Mouse (Mus musculus) midbrain, embryonic 14.5 days (tissue): ENCODE measurements around the gene Kif3a. TPM values are rescaled to one million over a fixed set of nuclear protein-coding genes. Genes with fewer than 3 reads are reported as not detected.

Experiments used
- ATAC-seq: fragments of 200-750 bp; cut with Nextera tagmentation; 2 replicates; pipeline ENCODE4 v1.8.0; 2017; ENCODE audit warnings: moderate number of reproducible peaks, moderate library complexity; ENCODE audit not compliant: low FRiP score, low TSS enrichment
- DNase-seq: peaks from one replicate; pipeline ENCODE4 v3.0.0-alpha.2; 2015
- H3K27ac ChIP-seq: fragments of 300-500 bp; sonication (generic); replicated peaks from 2 replicates; pipeline ENCODE4 v1.5.1; 2014; ENCODE audit warnings: mild to moderate bottlenecking, low read depth, low read length, moderate library complexity
- H3K27me3 ChIP-seq: fragments of 300-500 bp; sonication (generic); 2 replicates; pipeline ENCODE4 v1.6.1; 2014; ENCODE audit warnings: low read length, control low read depth, mixed read lengths; ENCODE audit not compliant: control insufficient read depth, insufficient read depth
- H3K36me3 ChIP-seq: fragments of 300-500 bp; sonication (generic); 2 replicates; pipeline ENCODE4 v1.6.1; 2014; ENCODE audit warnings: low read length, control low read depth; ENCODE audit not compliant: control insufficient read depth, insufficient read depth
- H3K4me1 ChIP-seq: fragments of 300-500 bp; sonication (generic); 2 replicates; pipeline ENCODE4 v1.6.1; 2014; ENCODE audit warnings: mild to moderate bottlenecking, antibody characterized with exemption, low read length, control low read depth; ENCODE audit not compliant: control insufficient read depth, insufficient read depth
- H3K4me2 ChIP-seq: fragments of 300-500 bp; sonication (generic); 2 replicates; pipeline ENCODE4 v1.6.1; 2014; ENCODE audit warnings: mild to moderate bottlenecking, low read length, moderate library complexity
- H3K4me3 ChIP-seq: fragments of 300-500 bp; sonication (generic); replicated peaks from 2 replicates; pipeline ENCODE4 v1.5.1; 2014; ENCODE audit warnings: low read depth, low read length
- H3K9ac ChIP-seq: fragments of 300-500 bp; sonication (generic); replicated peaks from 2 replicates; pipeline ENCODE4 v1.6.1; 2014; ENCODE audit warnings: mild to moderate bottlenecking, low read length, moderate library complexity
- H3K9me3 ChIP-seq: fragments of 300-500 bp; sonication (generic); 2 replicates; pipeline ENCODE4 v1.6.1; 2016; ENCODE audit warnings: low read length, control low read depth, mixed read lengths; ENCODE audit not compliant: control insufficient read depth
- WGBS: fragments of 180-500 bp; shearing (Covaris S2); extraction: QIAGEN DNeasy Blood & Tissue Kit; methylation state at CpG from one replicate; pipeline ENCODE4 v1.1.7; 2014; 5-methylcytosine and 5-hydroxymethylcytosine counted together
- polyA plus RNA-seq: library from polyadenylated mRNA; unstranded; fragments of >200 nt; fragmentation: Nextera tagmentation; extraction: Ambion mirVana; gene quantifications from 2 replicates; pipeline ENCODE4 v1.2.1, GENCODE M21; 2014

Gene Kif3a
- polyA plus RNA-seq, 1 experiment from 2014 or later = 301 TPM

DNA sequence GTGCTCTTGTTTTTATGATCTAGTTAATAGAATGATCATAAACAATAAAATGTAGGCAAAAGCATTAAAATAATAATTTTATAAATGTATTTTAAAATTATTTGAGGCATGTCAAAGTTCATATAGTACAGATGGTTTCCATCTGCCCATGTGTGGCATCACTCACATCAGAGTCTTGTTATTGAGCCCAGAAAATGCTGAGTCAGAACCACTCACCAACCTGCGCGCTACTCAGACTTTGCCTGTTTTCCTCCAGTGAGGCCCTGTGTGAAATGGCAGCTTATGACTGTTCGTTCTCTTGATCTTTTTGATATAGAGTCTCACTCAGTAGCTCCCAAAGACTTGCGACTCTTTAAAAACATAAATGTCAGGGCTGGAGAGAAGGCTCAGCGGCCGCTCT is 18.3 kb downstream of the Kif3a start:
- DNase-seq = no peak

DNA sequence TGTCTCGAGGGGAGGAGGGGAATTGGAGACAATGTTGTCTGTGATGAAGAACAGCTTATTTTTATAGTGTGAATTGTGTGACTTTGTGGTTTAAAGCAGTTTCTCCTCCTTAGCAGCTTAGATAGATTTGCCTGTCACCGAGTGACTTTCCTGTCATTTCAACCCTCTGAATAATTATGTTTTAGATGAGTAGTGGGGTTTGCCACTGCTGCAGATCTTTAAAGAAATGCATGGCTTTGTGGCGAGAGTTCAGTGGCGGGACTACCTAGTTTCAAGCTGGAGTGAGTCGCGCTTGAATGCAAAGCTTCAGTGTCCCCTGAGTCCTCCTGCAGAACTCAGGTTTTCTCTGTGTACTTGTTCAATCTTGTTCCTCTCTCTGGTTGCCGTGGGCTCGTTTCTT is 21.1 kb downstream of the Kif3a start:
- ATAC-seq (no peak), DNase-seq (no peak)
- H3K27ac ChIP-seq = no peak overlapping the region
- H3K4me3 ChIP-seq = no peak overlapping the region
- no peaks in the 10 kb centered on the region for H3K27me3 ChIP-seq
- no peaks in the 10 kb centered on the region for H3K9me3 ChIP-seq
- peaks cover 84% of the 10 kb centered on the region for H3K36me3 ChIP-seq
- 72% methylated on average over 8 of the region's 8 CpGs for WGBS
- no peak overlapping the region for H3K4me2 ChIP-seq
- H3K4me1 ChIP-seq = no peaks in the 10 kb centered on the region
- H3K9ac ChIP-seq = no peak overlapping the region

More for the DNA sequence above, 18.3 kb downstream of the Kif3a start:
- no peak overlapping the region for H3K9ac ChIP-seq
- peaks cover 77% of the 10 kb centered on the region for H3K36me3 ChIP-seq
- H3K4me1 ChIP-seq = no peaks in the 10 kb centered on the region
- no peak overlapping the region for H3K27ac ChIP-seq
- WGBS = 96% methylated on average over 6 of the region's 6 CpGs
- no peak for ATAC-seq
- H3K4me3 ChIP-seq = no peak overlapping the region
- H3K9me3 ChIP-seq = no peaks in the 10 kb centered on the region
- H3K4me2 ChIP-seq = no peak overlapping the region
- no peaks in the 10 kb centered on the region for H3K27me3 ChIP-seq

DNA sequence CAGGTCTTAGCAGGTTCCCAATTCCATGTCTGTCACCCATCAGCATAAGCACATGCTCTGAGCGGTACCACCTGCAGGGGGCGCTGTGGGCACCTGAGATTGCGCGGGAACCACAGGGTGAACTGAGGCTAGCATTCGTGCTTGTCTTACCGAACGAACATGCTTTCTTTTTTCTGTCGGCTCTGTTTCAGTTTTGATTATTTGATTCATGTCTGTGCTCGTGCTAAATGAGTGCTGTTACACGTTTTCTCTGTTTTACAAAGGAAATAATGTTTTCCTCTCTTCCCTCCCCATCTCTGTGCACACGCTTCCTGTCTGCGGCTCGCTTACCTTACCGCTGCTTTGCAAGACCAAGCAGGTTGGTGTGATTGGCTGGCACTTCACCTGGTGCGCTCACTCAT is 23.2 kb downstream of the Kif3a start:
- WGBS = 43% methylated on average over 15 of the region's 15 CpGs

DNA sequence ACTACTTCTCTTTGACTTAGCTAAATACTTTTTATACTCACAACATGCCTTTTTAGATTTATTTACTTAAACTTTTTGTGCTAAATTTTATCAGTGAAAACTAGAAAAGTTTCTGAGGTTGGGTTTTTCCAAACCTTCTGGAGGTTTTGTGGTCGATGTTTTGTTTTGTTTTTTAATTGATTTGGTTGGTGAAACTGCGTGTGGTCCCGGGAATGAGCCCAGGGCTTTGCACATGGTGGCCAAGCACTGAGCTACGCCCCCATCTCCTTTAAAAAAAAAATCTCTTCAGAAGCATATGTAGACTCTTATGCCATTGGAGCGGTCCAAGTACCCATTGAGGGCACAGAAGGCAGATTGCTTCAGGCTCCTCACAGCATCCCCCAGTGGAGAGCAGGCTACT is 23.9 kb downstream of the Kif3a start:
- ATAC-seq (no peak), DNase-seq (no peak)
- Histone ChIP-seq H3K9me3 (no peaks in the 10 kb centered on the region), H3K27me3 (no peaks in the 10 kb centered on the region), H3K4me3 (no peak overlapping the region), H3K36me3 (peaks cover 85% of the 10 kb centered on the region), H3K4me1 (no peaks in the 10 kb centered on the region), H3K4me2 (no peak overlapping the region), H3K27ac (no peak overlapping the region), H3K9ac (no peak overlapping the region)
- WGBS = 98% methylated on average over 5 of the region's 5 CpGs

More for the DNA sequence above, 23.2 kb downstream of the Kif3a start:
- ATAC-seq (no peak), DNase-seq (peak; percentile 53)
- Histone ChIP-seq H3K4me1 (no peaks in the 10 kb centered on the region), H3K27me3 (no peaks in the 10 kb centered on the region), H3K36me3 (peaks cover 86% of the 10 kb centered on the region), H3K9ac (no peak overlapping the region), H3K9me3 (no peaks in the 10 kb centered on the region), H3K4me3 (no peak overlapping the region), H3K27ac (no peak overlapping the region), H3K4me2 (no peak overlapping the region)

DNA sequence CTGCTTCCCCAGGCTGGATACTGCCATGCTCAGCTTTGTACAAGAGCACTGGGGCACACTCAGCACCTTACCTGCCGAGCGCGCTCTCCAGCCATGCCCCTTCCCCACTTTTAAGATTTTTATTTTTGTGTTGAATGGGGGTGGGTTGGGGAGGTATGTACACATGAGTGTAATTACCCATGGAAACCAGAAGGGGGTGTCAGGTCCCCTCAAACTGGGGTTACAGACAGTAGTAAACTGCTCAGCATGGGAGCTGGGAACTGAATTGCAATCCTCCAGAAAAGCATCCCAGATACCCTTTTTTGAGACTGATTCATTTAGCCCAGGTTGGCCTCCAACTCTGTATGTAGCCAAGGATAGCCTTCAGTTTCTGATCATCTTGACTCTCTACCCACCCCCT is 37.8 kb downstream of the Kif3a start:
- Histone ChIP-seq H3K27ac (no peak overlapping the region), H3K4me2 (no peak overlapping the region), H3K9ac (no peak overlapping the region), H3K27me3 (no peaks in the 10 kb centered on the region), H3K4me3 (no peak overlapping the region), H3K9me3 (no peaks in the 10 kb centered on the region), H3K36me3 (peaks cover 39% of the 10 kb centered on the region), H3K4me1 (0 out of 2 replicates have a peak, but pooled peaks cover 6% of the 10 kb centered on the region)
- DNase-seq (no peak), ATAC-seq (no peak)
- WGBS = 91% methylated on average over 3 of the region's 3 CpGs

DNA sequence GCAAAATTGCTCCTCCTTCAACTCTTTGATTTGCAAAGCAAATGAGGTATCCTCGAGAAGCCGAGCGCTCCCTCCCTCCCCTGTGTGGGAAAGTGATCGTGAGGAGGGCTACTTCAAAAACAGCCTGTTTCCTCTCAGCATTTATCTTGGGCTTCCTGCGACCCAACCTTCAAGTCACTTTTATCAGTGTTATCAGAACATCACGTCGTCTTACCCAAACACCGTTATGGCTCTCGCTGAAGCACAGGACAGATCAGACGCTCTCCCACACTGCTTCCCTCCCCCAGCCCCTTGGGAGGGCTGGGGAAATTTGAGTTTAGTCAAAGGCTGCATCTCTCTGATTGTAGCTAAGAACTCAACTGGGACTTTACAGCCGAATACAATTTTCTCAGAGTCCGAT is 38.4 kb downstream of the Kif3a start:
- 4% methylated on average over 12 of the region's 12 CpGs for WGBS
- 0 out of 2 replicates have a peak, but pooled peaks cover 6% of the 10 kb centered on the region for H3K4me1 ChIP-seq
- peak overlapping the region; percentile 31 for H3K4me2 ChIP-seq
- H3K9me3 ChIP-seq = no peaks in the 10 kb centered on the region
- H3K4me3 ChIP-seq = no peak overlapping the region
- no peak for ATAC-seq
- DNase-seq = peak; percentile 41
- no peak overlapping the region for H3K27ac ChIP-seq
- H3K27me3 ChIP-seq = no peaks in the 10 kb centered on the region
- peaks cover 33% of the 10 kb centered on the region for H3K36me3 ChIP-seq
- no peak overlapping the region for H3K9ac ChIP-seq

DNA sequence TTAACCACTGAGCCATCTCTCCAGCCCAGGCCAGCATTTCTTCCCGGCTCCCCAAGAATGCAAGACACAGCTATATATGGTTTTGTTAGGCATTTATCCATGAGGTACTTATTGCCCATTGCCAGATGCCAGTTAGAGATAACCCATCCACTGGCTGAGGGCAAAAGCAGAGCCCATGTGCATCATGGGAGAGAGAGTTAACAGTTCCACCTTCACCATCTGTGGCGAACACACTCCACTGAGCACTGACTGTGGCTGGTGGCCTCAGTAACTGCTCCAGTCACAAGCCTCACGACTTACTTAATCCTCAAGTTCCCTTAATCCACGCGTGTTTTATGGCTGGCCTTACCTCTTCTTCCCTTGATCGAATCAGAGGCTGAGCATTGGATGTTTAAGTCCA is 42.1 kb downstream of the Kif3a start:
- Histone ChIP-seq H3K4me3 (no peak overlapping the region), H3K4me1 (0 out of 2 replicates have a peak, but pooled peaks cover 6% of the 10 kb centered on the region), H3K27ac (no peak overlapping the region), H3K9ac (no peak overlapping the region), H3K9me3 (no peaks in the 10 kb centered on the region), H3K4me2 (no peak overlapping the region), H3K36me3 (0 out of 2 replicates have a peak, but pooled peaks cover 3% of the 10 kb centered on the region), H3K27me3 (no peaks in the 10 kb centered on the region)
- 74% methylated on average over 6 of the region's 6 CpGs for WGBS
- DNase-seq = no peak
- no peak for ATAC-seq

DNA sequence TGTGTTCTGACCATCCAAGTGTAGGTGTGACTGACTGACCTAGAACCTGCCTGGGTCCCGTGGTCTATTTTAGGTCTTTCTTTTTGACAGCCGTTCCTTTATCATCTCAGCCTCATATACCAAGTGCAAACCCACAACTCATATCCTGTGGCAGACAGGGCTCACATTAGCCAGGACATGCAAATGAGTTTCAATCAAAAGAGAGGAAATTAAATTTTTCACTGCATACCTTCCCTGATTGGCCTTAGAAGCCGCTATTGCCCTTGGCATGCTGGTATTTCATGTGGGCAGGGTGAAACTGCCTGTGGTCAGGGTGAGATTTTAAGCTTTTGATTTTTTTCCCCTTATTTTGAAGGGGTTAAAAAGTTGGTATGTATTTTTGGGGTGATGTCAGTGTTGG is 42.5 kb downstream of the Kif3a start:
- ATAC-seq = no peak
- H3K9me3 ChIP-seq = no peaks in the 10 kb centered on the region
- no peak overlapping the region for H3K4me2 ChIP-seq
- H3K27ac ChIP-seq = no peak overlapping the region
- no peaks in the 10 kb centered on the region for H3K36me3 ChIP-seq
- DNase-seq = no peak
- no peak overlapping the region for H3K4me3 ChIP-seq
- H3K27me3 ChIP-seq = no peaks in the 10 kb centered on the region
- 0 out of 2 replicates have a peak, but pooled peaks cover 6% of the 10 kb centered on the region for H3K4me1 ChIP-seq
- 88% methylated on average over 3 of the region's 3 CpGs for WGBS
- H3K9ac ChIP-seq = no peak overlapping the region

DNA sequence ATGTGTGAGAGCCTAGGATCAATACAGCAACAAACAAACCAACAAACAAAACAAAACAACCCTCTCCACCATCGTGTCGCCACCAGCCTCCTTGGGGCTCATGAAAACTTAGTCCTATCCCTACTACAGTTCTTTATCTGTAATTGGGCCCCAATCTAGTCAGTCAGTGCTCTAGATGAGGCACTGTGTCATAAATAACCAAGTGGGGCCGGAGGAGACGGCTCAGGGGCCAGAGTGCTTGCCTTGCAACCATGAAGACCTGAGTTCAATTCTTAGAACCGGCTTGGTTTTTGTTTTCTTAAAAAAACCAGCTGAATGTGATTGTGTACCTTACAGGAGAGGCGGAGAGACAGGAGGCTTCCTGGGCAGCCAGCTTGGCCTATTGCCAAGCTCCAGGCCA is 48.0 kb downstream of the Kif3a start:
- no peaks in the 10 kb centered on the region for H3K4me1 ChIP-seq
- DNase-seq = no peak
- no peaks in the 10 kb centered on the region for H3K9me3 ChIP-seq
- no peaks in the 10 kb centered on the region for H3K27me3 ChIP-seq
- H3K9ac ChIP-seq = no peak overlapping the region
- ATAC-seq = no peak
- no peak overlapping the region for H3K27ac ChIP-seq
- H3K4me2 ChIP-seq = no peak overlapping the region
- H3K36me3 ChIP-seq = no peaks in the 10 kb centered on the region
- no peak overlapping the region for H3K4me3 ChIP-seq
- 80% methylated on average over 6 of the region's 6 CpGs for WGBS
